Mouse (Mus musculus) thymus, postnatal 36 days (tissue): ENCODE measurements at regions not wholly inside any gene's neighbourhood (a gene's known extent, or its start where the extent isn't known, plus 50 kb on each side); places are given as distances from the start of the nearest gene placed in this dataset.

Experiments
- DNase-seq, 2 experiments: peaks; one replicate each; pipeline ENCODE4 v3.0.0; 2022; ENCODE audit warnings: mixed read lengths in 2 of 2

DNA sequence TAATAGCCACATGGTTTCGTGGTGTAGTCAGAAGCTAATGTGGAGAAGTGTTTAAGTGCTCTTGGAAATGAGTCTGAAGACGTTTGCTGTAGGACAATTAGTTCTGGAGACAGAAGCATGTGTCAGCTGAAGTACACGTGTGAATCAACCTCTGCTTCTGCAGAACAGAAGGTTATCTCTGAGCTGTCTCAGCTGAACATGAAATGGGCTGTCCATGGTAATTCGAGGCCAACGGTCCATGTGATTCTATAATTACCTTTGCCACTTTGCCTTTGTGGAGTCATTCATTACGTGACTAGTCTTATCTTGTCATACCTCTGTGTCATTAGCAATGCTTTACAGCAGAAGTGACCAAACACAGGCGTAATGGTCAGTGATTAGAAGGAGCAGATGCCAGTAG, 295.6 kb upstream of the Veph1 start:
- no peak for DNase-seq

DNA sequence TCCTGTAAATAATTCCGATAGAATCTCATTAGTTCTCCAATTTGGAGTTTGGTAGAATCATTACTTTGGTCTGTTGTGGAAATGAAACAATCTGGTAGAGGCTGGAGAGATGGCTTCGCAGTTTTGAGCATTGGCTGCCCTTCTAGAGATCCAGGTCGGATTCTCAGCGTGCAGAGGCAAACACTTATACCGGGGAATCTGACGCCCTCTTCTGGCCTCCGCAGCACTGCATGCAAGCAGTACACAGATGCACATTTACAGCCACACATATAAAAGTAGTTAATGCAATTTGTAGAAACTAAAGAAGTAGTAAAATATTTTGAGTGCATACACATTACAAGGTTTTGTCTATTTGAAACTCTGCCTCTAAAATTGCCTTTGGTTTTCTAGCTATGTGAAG, 294.1 kb upstream of the Veph1 start:
- no peak for DNase-seq

DNA sequence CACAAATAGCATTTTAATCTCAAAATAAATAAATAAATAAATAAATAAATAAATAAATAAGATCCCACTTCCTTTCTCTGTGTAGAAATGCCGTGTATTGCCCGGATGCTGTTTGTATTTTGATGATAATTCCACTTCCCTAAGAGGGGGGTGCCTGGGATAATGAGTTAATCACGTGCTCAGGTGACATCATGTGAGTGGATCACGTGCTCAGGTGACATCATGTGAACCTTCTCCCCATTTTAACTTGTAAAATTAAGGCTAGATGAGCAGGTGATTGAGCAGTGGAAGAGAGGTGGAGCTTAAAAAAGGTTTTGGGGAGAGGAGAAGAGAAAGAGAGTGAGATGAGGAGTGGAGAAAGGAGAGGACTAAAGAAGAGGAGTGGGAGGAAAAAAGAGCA, 292.8 kb upstream of the Veph1 start:
- no peak for DNase-seq

DNA sequence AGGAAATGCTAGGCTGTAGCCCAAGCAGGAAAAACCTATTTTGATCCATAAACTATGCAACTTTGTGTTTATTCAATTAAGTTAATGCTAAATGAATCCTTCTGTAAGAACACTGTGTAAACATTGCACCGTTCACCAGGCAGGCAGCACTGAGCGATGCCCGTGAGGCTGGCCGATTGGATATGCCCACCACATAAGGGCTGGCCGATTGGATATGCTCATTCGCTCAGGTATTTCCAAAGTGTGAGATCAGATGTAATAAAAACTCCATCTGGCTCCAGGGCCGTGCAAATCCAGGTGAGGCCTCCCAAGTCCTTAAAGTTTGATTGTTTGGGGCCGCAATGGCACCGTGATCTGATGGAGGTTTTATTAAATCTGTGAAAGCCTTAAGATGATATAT, 288.2 kb upstream of the Veph1 start:
- DNase-seq, result no peak

DNA sequence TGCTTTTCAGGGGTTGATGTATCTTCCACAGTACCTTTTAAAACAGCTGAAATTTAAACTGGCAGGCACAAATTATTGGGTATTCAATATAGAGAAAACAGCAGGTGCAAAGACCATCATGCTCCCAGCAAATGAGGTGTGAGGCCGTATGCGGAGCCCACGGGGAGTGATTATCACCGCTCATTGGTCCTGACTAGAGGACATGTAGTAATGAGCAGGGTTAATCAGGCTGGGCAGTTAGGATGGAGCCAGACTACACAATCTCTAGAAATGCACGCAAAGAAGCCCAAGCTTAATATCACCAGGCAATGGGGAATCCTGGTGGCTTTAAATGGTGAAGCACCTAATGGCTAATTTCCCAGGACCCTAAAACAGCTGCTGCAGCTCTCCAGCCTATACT, 287.5 kb upstream of the Veph1 start:
- DNase-seq, result no peak

DNA sequence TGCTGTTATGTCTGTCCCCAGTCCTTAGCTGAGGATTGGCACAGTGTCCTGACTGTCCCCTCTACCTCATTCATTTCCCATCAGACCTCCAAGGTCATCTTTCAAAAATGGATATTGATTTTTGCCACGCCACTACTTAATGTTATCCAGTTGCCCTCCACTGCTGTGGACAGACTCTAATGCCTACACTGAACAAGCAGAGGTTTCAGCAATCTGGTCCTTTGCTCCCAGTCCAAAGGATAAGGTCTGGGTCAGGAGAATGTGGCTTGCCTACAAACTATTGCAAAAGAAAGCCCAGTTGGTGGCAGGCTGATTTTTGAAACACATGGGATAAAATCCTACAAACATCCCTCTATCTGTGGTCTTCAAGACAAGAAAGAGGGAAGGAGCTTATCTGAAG, 280.0 kb upstream of the Veph1 start:
- no peak for DNase-seq

DNA sequence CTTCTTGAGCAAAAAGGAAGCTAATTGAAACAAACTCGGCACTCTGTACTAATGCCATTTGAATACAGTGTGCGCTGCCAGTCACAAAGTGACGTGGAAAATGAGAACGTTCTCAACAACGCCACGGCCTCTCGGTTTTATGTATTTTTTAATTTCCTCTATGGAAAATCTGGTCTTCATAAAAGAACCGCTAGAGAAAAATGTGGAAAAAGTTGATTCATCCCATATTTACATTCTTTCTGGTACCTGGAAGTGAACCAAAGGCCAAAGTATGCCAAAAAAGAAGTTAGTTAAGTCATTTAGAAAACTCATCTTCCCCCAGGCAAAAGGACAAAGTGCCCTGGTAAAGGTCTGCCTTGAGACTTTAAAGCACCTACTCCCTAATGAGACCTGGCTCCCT, 277.7 kb upstream of the Veph1 start:
- DNase-seq, result no peak

DNA sequence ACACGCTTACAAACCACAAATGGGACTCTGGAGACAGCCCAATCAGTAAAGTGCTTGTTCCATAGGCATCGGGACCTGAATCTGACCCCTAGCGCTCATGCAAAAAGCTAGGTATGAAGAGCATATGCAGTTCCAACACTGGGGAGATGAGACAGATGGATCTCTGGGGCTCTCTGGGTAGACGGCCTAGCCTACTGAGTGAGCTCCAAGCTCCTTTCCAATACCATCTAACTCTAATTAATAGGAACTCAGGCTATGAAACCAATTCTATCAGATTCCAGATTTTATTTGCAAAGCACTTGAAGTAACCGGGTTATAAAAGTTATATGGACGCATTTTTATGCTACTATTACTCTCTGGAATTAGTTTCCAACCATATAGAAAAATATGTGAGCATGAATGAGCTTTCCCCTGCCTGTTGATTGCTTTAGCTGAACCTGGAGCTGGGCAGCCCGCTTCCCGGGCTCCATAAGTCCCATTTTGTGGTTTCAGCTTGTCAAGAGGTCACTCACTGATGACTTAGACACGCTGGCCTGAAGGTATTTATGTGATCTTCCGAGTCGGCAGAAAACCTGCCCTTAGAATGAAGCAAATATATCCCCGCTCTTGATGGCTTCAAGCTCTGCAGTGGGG, 276.4 kb upstream of the Veph1 start:
- no peak for DNase-seq

DNA sequence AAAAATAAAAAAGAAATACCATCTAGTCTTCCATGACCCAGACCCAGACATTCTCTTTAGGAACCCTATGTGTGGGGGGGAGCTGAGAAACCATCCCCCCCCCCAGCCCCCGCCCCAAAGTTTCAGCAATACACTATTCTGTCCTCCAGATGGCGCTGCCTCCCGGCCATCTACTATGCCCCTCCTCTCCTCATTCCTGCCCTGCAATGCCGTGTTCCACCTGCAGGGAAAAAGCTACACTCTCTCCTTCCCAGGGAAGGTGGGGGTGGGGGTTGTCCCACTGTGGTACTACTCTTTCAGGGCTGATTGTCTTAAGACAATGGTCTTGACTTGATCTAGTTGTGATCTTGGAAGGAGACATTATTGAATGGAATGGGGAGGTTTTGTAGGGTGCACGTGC, 273.7 kb upstream of the Veph1 start:
- DNase-seq, result peak in 1 of 2 experiments; percentile 5

DNA sequence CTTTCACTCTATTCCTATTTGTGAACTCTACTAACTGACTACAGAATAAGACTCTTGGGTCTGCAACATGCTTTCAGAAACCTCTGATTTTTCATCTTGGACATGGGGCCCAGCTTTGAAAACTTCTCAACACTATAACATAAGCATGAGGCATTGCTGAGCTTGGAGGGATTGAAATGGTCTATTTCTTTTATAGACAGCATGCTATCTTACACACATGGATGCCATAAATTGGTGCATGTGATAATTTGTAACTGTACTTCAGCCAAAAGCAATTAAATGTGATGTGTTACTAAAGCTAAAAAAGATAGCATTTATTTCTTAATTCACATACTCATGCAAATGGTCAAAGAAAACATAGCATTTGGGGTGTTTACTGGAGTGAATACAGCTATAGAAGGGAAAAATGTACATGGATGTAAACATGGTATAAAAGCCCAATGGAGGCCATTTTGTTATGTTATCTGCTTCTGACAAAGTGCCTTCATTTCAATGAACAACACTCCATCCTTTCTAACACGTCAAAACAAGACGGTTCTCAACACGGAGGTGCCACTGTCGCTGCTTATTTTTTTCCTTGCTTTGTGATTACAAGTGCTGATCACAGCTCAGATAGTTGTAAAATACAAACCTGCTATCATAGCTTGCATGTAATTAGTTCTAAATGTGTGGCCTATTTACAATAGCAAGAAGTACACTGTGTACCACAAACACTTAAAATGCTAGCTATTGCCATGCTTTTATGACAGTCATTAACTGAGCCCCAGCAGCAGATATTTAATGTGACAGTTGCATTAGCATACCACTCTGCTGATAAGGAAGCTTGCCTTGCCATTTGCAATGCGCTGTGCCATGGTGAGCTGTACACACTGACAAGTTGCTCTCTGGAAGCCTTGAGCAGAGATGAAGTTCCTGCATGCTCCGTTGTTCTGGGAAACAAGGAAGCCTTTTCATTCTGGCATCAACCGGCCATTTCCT, 267.9 kb upstream of the Veph1 start:
- DNase-seq, result no peak

DNA sequence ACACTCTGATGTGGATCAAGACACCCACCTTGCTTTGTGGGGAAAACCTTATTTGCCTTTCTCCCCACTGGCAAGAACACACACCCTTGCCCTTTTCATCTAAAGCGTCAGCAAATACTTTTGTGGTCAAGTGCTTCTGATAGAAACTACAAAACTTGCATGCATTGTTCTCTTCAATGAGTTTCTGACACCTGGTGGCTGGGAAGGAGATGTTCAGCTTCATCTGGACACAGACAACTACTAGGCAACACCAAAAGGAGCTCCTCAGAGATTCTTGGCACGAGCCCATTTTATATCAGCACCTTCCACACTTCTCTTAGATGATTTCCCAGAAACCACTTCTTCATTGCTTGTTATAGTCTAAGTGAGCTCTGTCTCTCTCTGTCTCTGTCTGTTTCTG, 266.7 kb upstream of the Veph1 start:
- DNase-seq, result no peak

DNA sequence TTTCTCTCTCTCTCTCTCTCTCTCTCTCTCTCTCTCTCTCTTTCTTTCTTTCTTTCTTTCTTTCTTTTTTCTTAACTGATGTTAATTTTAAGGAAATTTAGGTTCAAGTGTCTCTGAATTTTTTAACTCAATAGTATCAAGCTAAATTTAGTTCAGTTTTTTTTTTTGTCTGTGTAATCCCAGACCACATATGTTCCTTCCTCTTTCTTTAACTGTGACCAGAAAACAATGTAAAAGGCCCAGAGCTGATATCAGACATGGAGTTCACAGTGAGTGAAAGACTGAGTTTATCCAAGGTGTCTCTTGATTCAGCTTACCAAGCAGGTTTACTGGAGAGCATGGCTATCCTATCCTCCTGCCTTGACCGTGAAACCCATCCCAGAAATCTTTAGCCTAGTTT, 258.9 kb upstream of the Veph1 start:
- no peak for DNase-seq

DNA sequence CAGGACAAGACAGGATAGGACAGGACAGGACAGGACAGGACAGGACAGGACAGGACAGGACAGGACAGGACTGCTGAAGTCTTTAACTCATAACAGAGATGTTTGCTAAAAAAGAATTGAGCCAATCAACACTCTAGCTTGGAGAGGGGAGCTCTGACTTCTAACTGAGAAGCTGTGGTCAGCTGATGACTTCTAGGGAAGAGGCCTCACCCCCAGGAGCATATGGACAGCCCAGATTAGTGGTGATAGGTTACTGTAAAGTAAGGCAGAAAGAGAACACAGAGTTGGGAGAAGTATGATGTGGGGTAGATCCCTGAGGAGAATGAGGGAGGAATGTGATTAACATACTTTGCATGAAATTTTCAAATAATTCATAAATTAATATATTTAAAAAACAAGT, 254.3 kb upstream of the Veph1 start:
- no peak for DNase-seq

DNA sequence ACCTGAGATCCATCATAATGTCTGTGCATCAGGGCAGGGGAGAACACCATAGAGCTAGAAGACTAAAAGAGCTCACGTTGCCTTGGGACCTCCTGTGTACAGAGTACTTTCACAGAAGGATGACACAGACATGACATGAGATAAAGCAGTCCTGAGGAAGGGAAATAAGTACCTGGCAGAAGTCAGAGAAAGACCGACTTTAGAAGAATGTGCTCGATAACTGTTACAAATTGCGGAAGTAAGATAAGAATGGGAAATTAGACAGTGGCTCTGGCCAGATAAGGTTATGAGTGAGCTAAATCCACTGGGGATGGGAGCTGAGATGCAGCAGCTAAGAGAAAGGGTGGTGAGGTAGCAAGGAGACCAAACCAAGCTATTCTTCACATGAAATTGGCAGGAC, 249.9 kb upstream of the Veph1 start:
- no peak for DNase-seq

DNA sequence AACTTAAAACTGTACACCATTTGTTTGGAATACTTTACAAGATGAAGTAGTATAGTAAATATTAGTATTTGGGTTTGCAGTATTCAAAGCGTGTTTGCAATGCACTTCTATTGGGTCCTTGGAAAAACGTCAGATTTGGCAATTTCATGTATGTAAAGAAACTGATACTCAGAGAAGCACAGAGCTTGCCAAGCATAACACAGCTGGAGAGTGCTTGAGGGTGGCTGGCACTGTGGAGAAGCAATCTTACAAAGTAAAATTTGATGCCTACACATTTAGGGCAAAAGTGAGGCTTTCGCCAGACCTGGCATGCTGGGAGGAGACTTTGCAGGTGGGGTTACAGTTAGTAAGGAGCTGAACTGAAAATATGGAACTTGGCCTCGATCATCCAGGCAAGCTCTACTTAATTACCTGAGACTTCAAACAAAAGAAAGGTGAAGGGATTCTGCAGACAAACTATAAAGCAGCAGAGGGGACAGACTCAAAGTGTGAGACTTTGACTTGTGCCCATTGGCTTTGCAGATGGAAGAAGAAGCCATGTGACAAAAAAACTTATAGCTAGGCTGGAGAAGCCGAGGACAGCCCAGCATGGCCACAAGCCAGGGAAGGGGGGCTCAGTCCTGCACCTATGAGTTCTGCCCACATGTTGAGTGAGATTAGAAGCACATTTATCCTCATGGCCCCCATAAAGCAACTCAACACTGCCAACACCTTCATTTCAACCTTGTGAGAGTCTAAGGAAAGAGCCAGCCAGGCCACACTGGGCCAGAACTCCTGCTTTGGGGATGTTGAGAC, 247.7 kb upstream of the Veph1 start:
- no peak for DNase-seq

DNA sequence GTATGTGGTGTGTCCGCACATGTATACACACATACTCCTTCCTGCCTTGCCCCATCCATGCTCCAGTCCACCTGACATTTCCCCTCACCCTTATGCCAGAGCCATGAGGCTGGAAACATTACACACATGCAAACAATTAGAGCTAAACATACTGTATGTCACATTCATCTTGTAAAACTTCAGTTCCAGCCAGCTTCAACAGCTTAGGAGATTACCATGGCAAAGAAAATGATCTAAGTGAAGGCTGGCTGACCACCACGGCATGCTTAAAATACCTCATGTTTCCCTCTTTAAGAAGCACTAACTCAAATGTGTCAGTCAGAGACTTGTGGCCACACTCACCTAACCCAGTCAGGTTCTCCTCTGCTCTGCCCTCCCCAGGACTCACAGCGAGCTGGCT, 246.2 kb upstream of the Veph1 start:
- DNase-seq, result no peak

DNA sequence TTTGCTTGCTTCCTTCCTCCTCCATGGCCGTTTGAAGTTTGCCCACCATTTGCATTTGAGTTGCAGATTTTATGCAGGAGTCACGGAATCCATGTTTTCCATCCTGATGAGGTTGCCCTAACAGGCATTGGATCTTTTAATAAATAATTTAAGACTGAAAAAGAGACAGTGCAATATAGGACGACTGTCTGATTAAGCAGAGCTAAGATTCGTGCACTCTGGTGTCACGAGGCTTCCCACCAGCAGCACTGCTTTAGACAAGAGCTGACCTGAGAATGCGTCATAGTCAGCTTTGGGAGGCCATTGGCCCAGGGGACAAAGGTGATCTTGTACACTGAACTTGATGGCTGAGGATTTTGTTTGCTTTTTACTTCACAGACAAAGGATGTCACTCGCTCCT, 241.3 kb upstream of the Veph1 start:
- DNase-seq, result no peak

DNA sequence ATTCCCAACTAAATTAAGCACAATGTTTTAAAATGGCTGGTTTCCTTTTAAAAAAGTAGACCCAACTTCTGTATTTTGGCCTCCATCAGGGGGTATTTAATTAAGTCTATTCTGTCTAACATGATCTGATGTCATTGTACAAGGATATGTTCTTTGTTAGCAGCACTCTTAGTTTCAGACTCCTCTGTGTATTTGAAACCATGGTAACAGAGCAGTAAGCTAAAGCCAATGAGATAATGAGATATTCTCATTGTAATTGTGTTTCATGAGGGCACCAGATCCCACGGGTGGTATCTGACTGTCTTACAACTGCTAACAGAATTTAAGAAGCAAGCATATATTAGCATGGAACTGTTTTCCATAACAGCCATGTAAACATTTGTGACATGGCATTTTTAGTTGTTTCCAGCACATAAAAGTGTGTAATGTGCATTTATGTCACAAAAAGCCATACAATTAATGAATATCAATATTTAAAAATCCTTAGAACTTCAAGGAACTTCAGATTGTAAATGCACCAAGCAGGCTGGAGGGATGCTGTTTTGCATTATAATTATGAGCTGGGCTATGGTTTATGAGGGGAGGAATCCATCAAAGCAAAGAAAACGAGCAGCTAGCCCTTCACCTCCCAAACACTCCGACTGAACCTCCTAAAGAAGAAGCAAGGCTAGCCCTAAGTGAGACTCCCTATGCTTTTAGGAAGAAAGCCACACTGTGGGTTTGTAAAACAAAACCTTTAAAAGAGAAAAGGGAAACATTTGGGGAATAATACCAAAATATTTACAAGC, 240.7 kb upstream of the Veph1 start:
- DNase-seq, result no peak

DNA sequence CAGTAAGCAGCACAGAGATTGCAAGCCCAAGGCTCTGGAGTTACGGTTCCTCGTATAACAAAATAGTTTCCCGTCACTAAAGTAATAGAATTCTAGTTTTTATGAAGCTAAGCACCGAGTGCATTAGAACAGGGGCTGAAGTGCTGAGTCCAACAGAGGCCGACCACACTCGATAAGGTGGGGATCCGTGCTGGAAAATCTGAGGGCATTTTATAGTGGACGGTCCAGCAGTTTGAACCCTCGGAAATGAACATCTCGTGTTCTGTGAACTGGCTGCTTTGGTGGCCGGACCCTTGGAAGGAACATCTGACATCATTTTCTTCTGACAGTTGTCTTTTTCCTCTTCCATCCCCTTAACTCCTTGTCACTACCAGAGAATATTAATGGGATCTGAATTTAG, 240.0 kb upstream of the Veph1 start:
- no peak for DNase-seq

DNA sequence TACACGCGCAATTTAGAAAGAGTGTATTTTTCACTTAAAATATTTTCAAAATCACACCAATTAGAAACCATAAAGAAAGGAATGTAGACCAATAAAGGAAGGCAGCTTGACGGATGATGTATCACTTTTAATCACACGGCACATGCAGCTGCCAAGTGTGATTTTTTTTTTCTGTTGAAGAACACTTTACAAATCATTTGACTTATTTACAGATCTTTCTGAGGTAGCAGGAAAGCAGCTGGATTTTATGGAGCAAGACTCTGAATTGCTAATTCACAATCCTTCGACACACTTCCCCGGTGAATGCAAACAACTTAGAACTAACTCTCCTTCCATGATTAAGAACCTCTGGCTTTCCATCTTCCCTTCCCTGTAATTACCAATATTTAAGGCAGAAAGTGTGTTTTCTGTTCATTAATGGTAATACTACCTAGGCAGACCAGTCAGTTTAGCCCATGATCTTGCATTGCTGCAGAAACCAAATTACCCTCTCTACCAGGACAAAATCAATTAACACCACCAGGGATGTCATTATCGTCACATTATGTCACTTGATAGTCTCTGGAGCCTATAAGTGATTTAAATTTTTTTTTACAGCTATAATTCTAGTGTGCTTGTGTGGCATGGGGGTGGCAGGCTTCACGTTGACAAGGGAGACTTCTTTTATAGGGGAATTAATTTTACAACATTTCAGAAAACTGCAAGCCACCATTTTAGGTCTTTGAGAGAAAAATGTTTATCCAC, 239.3 kb upstream of the Veph1 start:
- no peak for DNase-seq

DNA sequence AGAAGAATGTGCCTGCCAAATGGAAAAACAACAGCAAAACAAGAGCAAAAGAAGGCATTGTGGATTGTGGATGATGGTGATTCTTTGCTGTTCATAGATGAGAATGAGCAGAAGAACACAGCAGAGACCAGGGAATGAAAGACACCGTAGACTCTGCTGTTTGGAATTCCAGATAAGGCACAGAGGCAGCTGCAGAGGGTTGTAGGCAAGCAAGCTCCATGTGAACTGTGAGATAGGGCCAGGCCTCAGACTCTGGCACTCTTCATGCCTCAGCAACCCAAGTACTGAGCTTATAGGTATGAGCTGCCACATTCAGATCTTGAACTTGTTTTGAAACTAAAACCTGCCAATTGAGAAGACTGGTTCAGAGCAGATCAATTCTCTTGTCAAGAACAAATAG, 223.3 kb upstream of the Veph1 start:
- DNase-seq, result no peak

DNA sequence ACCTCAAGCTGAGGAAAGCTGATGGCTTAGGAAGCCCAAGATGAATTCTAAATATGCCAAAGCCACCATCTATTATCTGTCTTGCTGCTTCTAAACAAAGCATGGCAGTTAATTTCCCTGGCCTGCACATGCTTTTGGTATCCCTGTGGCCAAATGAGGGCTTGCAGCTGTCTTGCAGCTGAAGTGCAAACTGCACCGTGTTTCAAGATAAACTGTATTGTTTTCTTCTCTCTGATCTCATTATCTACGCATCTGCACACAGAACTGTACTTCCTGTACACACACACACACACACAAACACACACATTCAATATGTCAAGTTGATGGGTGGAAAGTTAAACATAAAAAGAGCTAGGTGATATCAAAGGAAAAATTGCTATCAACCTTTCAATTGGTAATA, 221.7 kb upstream of the Veph1 start:
- no peak for DNase-seq
